ENCODE assay signal across 36 mouse cellular contexts in genomic region chr17:12645461-12645860, GRCm38 (mm10). TPM values are rescaled to one million over a fixed set of nuclear protein-coding genes. Genes with fewer than 3 reads are reported as not detected.
DNase-seq lines count a peak whose midpoint lies in the region; ATAC-seq and TF ChIP-seq lines count a peak whose summit lies in the region.
"Had no signal": no experiment of that assay in that cellular context is flagged by ENCODE, and none has a peak within 500 bp of the region (broad histone marks: within the 10 kb centered on the region; RNA-seq: fewer than 3 reads in every experiment).

No protein-coding gene starts in this region.

- no peaks in the 10 kb centered on the region for H3K36me3 ChIP-seq in lung, postnatal 0 days (ENCODE audit: insufficient read depth, low read length)
- H3K36me3 ChIP-seq: embryonic facial prominence, embryonic 13.5 days; forebrain, embryonic 10.5 days; forebrain, embryonic 15.5 days; limb, embryonic 13.5 days; liver, embryonic 12.5 days; neural tube, embryonic 12.5 days had no signal

- TF ChIP-seq CTCF in lung, postnatal 0 days (IDR thresholded peaks at IDR 0.05): no peak

- DNase-seq in gastrocnemius, postnatal 25 days: peak; percentile 23
- DNase-seq in gastrocnemius, postnatal 10 days: no peak
- peak; percentile 14 for DNase-seq in brain, adult 2 months (ENCODE audit: low read depth, low spot score)
- DNase-seq in lung, postnatal 0 days (ENCODE audit: low spot score): peak; percentile 86
- DNase-seq in lung, postnatal 4 days: peak; percentile 14 to 45
- DNase-seq in adrenal gland, adult 8-10 months: no peak
- no peak for DNase-seq in heart, postnatal 4 days
- DNase-seq: adrenal gland, postnatal 25 days; cerebellum, adult 18-20 months; cerebellum, postnatal 10 days; heart, adult 18-20 months; heart, postnatal 36 days; kidney, adult 18-20 months; liver, postnatal 0 days; right cerebral cortex, adult 18-20 months; thymus, adult 2 months; thymus, postnatal 4 days had no signal

- peak; percentile 85 for ATAC-seq in lung, postnatal 0 days
- ATAC-seq: forebrain, embryonic 15.5 days; inflammation-experienced regulatory T-cells, adult 6 months; liver, embryonic 12.5 days; liver, postnatal 0 days; midbrain, embryonic 16.5 days had no signal

- no peaks in the 10 kb centered on the region for H3K27me3 ChIP-seq in lung, postnatal 0 days (replicated peaks; ENCODE audit: insufficient read depth, low read length)
- H3K27me3 ChIP-seq: embryonic facial prominence, embryonic 13.5 days; forebrain, embryonic 15.5 days; limb, embryonic 13.5 days; neural tube, embryonic 12.5 days had no signal

- 58% methylated on average over 5 of the region's 5 CpGs for WGBS in lung, postnatal 0 days

- H3K4me2 ChIP-seq in lung, postnatal 0 days (replicated peaks; ENCODE audit: low read depth, low read length): no peak overlapping the region
- H3K4me2 ChIP-seq: embryonic facial prominence, embryonic 13.5 days; forebrain, embryonic 15.5 days; heart, embryonic 11.5 days; hindbrain, embryonic 14.5 days; limb, embryonic 13.5 days; liver, embryonic 12.5 days; midbrain, embryonic 11.5 days; neural tube, embryonic 12.5 days had no signal

- no peaks in the 10 kb centered on the region for H3K4me1 ChIP-seq in lung, postnatal 0 days (ENCODE audit: insufficient read depth, low read depth, low read length)
- H3K4me1 ChIP-seq: embryonic facial prominence, embryonic 13.5 days; forebrain, embryonic 10.5 days; forebrain, embryonic 15.5 days; limb, embryonic 13.5 days; liver, embryonic 12.5 days; neural tube, embryonic 12.5 days had no signal

- no peaks in the 10 kb centered on the region for H3K9me3 ChIP-seq in lung, postnatal 0 days (ENCODE audit: low read length)
- H3K9me3 ChIP-seq: embryonic facial prominence, embryonic 13.5 days; forebrain, embryonic 10.5 days; forebrain, embryonic 15.5 days; limb, embryonic 13.5 days; liver, embryonic 12.5 days; neural tube, embryonic 12.5 days had no signal

- peak; percentile 39; the same call in 1 of the 2 replicates for TF ChIP-seq EP300 in lung, postnatal 0 days (IDR thresholded peaks at IDR 0.05)

- H3K4me3 ChIP-seq in lung, postnatal 0 days (ENCODE audit: low read depth, low read length): no peak overlapping the region
- H3K4me3 ChIP-seq: embryonic facial prominence, embryonic 13.5 days; forebrain, embryonic 10.5 days; forebrain, embryonic 15.5 days; limb, embryonic 13.5 days; liver, embryonic 12.5 days; myocyte; neural tube, embryonic 12.5 days had no signal

- peak overlapping the region; percentile 60 for H3K27ac ChIP-seq in lung, postnatal 0 days (ENCODE audit: low read length)
- H3K27ac ChIP-seq: embryonic facial prominence, embryonic 13.5 days; forebrain, embryonic 10.5 days; forebrain, embryonic 15.5 days; hindbrain, embryonic 14.5 days; kidney, postnatal 0 days; limb, embryonic 13.5 days; liver, embryonic 12.5 days; neural tube, embryonic 12.5 days had no signal

- H3K9ac ChIP-seq in lung, postnatal 0 days (replicated peaks; ENCODE audit: low read depth): no peak overlapping the region
- H3K9ac ChIP-seq: embryonic facial prominence, embryonic 13.5 days; forebrain, embryonic 15.5 days; hindbrain, embryonic 14.5 days; limb, embryonic 13.5 days; liver, embryonic 12.5 days; liver, postnatal 0 days; neural tube, embryonic 12.5 days had no signal

RNA-seq across cellular contexts. Expression of gene Slc22a1, which starts 30.2 kb away (rescaled TPM):
- not detected for total RNA-seq in gastrocnemius, postnatal 25 days (2021)
- total RNA-seq in gastrocnemius, postnatal 10 days (2021): not detected
- 1.6 and 3.2 TPM in 2 replicates for polyA plus RNA-seq in lung, postnatal 0 days (2015; fragmentation: Nextera tagmentation; extraction: Ambion mirVana)
- under 1 TPM in 3 of 4 experiments, not detected in 1; 0.23 to 0.37 (median 0.30) TPM for total RNA-seq in adrenal gland, adult 8-10 months (2022)
- total RNA-seq in heart, postnatal 4 days (2021): 10 to 100 TPM; 10.3 to 13.9 TPM
- total RNA-seq: adrenal gland, postnatal 25 days; common myeloid progenitor, adult 5-6 weeks; layer of hippocampus, adult 8-10 months; layer of hippocampus, postnatal 25 days; megakaryocyte, adult 5-6 weeks; MEL had no signal
- polyA plus RNA-seq: brain, embryonic 14.5 days; forebrain, embryonic 10.5 days; forebrain, embryonic 15.5 days; hindbrain, embryonic 14.5 days; liver, embryonic 12.5 days; midbrain, embryonic 11.5 days; midbrain, embryonic 16.5 days; myocyte; neural tube, embryonic 12.5 days had no signal

Comparison
In these comparisons a context has a peak if more than half of its experiments do, and no peak if none do; other contexts are left out.
1. DNase-seq: peak in gastrocnemius, postnatal 25 days (single experiment), brain, adult 2 months (single experiment), lung, postnatal 0 days (single experiment) and lung, postnatal 4 days (2 of 2); none in gastrocnemius, postnatal 10 days (single experiment), adrenal gland, adult 8-10 months (single experiment) and heart, postnatal 4 days (single experiment).
2. RNA of gene Slc22a1, which starts 30.2 kb away (total RNA-seq): 10.3 to 13.9 TPM in heart, postnatal 4 days; 0.23 to 0.37 TPM in adrenal gland, adult 8-10 months, not detected in gastrocnemius, postnatal 10 days and not detected in gastrocnemius, postnatal 25 days; every median in the first group is over 4 times any median in the second.